Mouse (Mus musculus): ENCODE measurements around the gene Rab21.
A peak's percentile ranks its signal among the peaks of the same experiment; 100 is the strongest.
"Not testable (repeated sequence)": the region's sequence is repeated elsewhere in the genome, so short reads cannot be mapped to it uniquely, and the experiment has no call there.

Gene Rab21

GRCm38 (mm10) chr10:115328514-115328913 lies 13.1 kb upstream of the Rab21 start:
- no peak for DNase-seq (ENCODE audit: low read depth, low spot score)

GRCm38 (mm10) chr10:115323295-115323694 lies 7.9 kb upstream of the Rab21 start:
- peak; percentile 73 for DNase-seq (ENCODE audit: low read depth, low spot score)

GRCm38 (mm10) chr10:115321317-115322035 lies 6.1 kb upstream of the Rab21 start:
- DNase-seq (ENCODE audit: low read depth, low spot score): no peak

- not testable (repeated sequence) for DNase-seq (ENCODE audit: low read depth, low spot score)
Measured at GRCm38 (mm10) chr10:115318388-115318787, 3.0 kb upstream of the Rab21 start.

GRCm38 (mm10) chr10:115316313-115316712 lies 919 bp upstream of the Rab21 start:
- DNase-seq (ENCODE audit: low read depth, low spot score): peak; percentile 44

GRCm38 (mm10) chr10:115314582-115315452 lies 577 bp downstream of the Rab21 start:
- peak; percentile 52 for DNase-seq (ENCODE audit: low read depth, low spot score)

- DNase-seq (ENCODE audit: low read depth, low spot score): no peak
Measured at GRCm38 (mm10) chr10:115314287-115314581, 1.2 kb downstream of the Rab21 start.

GRCm38 (mm10) chr10:115313641-115314286 lies 1.6 kb downstream of the Rab21 start:
- no peak for DNase-seq (ENCODE audit: low read depth, low spot score)

GRCm38 (mm10) chr10:115312732-115313131 lies 2.7 kb downstream of the Rab21 start:
- peak; percentile 27 for DNase-seq (ENCODE audit: low read depth, low spot score)

GRCm38 (mm10) chr10:115312194-115312593 lies 3.2 kb downstream of the Rab21 start:
- DNase-seq (ENCODE audit: low read depth, low spot score): no peak

GRCm38 (mm10) chr10:115311263-115311965 lies 4.0 kb downstream of the Rab21 start:
- DNase-seq (ENCODE audit: low read depth, low spot score): no peak

- no peak for DNase-seq (ENCODE audit: low read depth, low spot score)
Measured at GRCm38 (mm10) chr10:115309191-115309590, 6.2 kb downstream of the Rab21 start.

- no peak for DNase-seq (ENCODE audit: low read depth, low spot score)
Measured at GRCm38 (mm10) chr10:115307331-115307875, 8.0 kb downstream of the Rab21 start.

GRCm38 (mm10) chr10:115298683-115299082 lies 16.7 kb downstream of the Rab21 start:
- no peak for DNase-seq (ENCODE audit: low read depth, low spot score)

- DNase-seq (ENCODE audit: low read depth, low spot score): no peak
Measured at GRCm38 (mm10) chr10:115297582-115297981, 17.8 kb downstream of the Rab21 start.

GRCm38 (mm10) chr10:115296401-115296935 lies 18.9 kb downstream of the Rab21 start:
- peak; percentile 35 for DNase-seq (ENCODE audit: low read depth, low spot score)

GRCm38 (mm10) chr10:115295162-115295561 lies 20.2 kb downstream of the Rab21 start:
- peak; percentile 26 for DNase-seq (ENCODE audit: low read depth, low spot score)

GRCm38 (mm10) chr10:115294715-115295114 lies 20.7 kb downstream of the Rab21 start:
- peak; percentile 67 for DNase-seq (ENCODE audit: low read depth, low spot score)

- DNase-seq (ENCODE audit: low read depth, low spot score): no peak
Measured at GRCm38 (mm10) chr10:115293946-115294345, 21.4 kb downstream of the Rab21 start.

- no peak for DNase-seq (ENCODE audit: low read depth, low spot score)
Measured at GRCm38 (mm10) chr10:115290671-115291070, 24.7 kb downstream of the Rab21 start.

GRCm38 (mm10) chr10:115288856-115289255 lies 26.5 kb downstream of the Rab21 start:
- DNase-seq (ENCODE audit: low read depth, low spot score): no peak

All from R1 (cell line).